Mouse (Mus musculus) regulatory T cell (primary cell): ENCODE data around the gene Olfr1087.
"Not testable (repeated sequence)": the region's sequence is repeated elsewhere in the genome, so short reads cannot be mapped to it uniquely, and the experiment has no call there.

Experiments used
- in situ Hi-C: fragments of 300-600 bp; cut with MboI, MseI; formaldehyde crosslinking; loops from one replicate; pipeline ENCODE4 v1.15.1; 2025; ENCODE audit warnings: high pct_unique_total_duplicates

Gene Olfr1087

DNA sequence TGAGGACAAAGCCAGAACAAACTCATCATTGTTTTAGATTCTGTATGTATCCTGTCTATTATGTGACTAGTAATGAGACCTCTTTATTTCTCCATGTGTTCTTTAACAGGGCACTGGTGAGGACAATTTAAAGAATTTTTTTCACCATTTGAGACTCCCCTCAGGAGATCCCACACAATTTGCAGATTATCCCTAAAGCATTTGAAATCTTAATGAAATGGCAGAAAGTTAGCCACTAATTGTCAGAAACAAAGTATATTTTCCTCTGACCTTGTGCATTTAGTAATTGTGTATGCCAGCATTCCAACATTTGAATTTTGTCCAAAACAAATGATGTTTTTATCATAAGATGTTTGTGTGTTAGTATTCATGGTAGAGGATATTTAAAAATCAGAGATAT is at the start of gene Olfr1087:
TSS of gene Olfr1087 (minus strand) at position 101 of the 400 bp plus-strand sequence.
- in situ Hi-C loops = no loop called here

GRCm38 (mm10) chr2:86733601-86734000 is 35.4 kb upstream of the Olfr1087 start, which contains the start of gene Olfr1089:
Gene Olfr1089 (minus strand): TSS chr2:86733701.
- in situ Hi-C loops = no loop called here

DNA sequence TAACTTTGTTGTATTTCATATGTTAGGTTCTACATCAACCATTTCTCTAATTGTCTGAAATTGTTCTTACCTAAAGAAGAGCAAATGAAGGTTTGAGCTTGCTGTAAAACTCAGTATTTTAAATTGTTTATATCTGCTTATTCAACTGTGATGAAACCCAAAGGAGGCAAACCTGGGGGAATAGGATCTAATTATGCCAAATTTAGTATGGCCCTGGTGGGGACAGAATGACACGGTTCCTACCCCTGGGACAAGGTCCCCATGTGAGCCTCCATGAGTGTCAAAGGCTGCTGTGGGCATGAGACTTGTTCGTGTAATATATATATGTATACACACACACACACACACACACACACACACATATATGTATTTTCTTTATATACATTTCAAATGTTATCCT is 18.2 kb downstream of the Olfr1087 start, which contains the start of gene Olfr1086:
TSS of gene Olfr1086 (minus strand) at position 101 of the 400 bp plus-strand sequence.
- in situ Hi-C loops = no loop called here

DNA sequence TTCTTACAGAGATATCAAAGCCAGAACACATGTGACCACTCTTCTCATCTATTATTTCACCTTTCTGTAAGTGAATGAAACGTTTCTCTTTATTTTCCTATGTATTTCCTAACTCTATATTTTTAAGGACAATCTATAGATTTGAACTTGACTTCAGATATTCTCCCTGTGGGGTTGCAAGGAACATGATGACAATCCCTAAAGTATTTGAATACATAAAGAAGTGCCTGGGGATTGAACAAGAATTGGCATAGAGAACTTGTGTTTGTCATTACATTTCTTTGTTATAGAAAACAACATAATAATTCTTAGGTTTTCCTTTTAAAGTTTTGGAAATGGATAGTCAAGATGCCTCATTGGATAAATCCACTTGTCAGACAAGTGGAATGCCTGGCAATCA is 36.3 kb downstream of the Olfr1087 start, which contains the start of gene Olfr1085:
TSS of gene Olfr1085 (minus strand) at position 101 of the 400 bp plus-strand sequence.
- in situ Hi-C loops = no loop called here

DNA sequence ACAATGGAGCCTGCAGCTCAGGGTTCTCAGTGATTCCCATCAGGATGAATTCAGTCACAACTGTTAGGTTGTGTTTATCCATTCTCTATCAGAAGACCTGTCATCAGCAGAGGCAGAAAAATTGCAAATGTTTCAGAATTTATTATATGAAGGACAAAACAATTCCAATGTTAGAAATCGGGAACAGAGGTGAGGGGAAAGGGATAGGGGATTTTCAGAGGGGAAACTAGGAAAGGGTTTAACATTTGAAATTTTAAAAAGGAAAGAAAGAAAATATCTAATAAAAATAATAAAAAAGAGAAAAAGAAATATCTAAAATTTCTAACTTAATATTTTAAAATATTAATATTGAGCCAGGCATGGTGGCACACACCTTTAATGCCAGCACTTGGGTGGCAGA is 58.6 kb downstream of the Olfr1087 start, which contains the start of gene Olfr1084:
TSS of gene Olfr1084 (minus strand) at position 101 of the 400 bp plus-strand sequence.
- in situ Hi-C loops = not testable (repeated sequence)
